Mouse (Mus musculus) heart, adult 9 months (tissue): ENCODE results near the gene Aph1b.

ENCODE experiments used
- DNase-seq, 2 experiments: peaks; one replicate each; pipeline ENCODE4 v3.0.0; 2022; ENCODE audit warnings: low spot score in 2 of 2

Aph1b gene

DNA sequence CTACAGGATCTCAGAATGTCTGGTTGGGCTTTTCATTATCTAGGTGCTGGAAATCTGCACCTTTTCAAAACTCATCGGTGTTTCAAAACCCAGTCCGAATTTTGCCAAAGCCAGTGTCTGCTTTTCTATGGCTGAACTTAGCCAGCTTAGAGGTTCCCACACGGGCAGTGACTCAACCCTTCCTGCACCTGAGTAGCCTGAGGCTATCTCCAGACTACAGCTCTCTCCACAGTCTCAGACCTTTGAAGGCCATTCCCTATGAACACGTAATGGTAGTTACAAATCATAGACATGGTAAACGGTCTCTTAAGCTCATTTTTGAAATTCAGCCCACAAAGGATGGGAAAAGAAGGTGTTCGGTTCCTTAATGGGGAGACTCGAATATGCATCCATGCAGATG lies 55.8 kb downstream of the Aph1b start:
- DNase-seq = no peak

GRCm38 (mm10) chr9:66736551-66736950 lies 58.7 kb downstream of the Aph1b start:
- DNase-seq = no peak

GRCm38 (mm10) chr9:66736016-66736415 lies 59.3 kb downstream of the Aph1b start:
- no peak for DNase-seq

DNA sequence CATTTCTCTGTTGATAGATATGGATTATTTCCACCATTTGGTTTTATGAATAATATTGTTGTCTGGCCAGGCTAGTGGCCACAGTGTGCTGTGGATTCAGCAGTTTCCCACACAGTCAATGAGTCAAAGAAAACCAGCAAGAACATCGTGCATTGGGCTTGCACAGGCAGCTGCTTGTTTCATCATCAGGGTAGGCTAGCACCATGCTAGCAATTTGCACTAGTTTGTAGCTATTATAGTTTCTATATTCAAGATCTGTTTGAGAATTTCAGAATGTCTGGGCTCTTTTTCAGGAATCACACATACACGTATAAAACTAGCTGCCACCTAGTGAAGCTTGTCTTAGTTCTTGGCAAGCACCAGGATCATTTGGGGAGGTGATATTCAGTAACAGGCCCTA lies 60.2 kb downstream of the Aph1b start:
- no peak for DNase-seq

DNA sequence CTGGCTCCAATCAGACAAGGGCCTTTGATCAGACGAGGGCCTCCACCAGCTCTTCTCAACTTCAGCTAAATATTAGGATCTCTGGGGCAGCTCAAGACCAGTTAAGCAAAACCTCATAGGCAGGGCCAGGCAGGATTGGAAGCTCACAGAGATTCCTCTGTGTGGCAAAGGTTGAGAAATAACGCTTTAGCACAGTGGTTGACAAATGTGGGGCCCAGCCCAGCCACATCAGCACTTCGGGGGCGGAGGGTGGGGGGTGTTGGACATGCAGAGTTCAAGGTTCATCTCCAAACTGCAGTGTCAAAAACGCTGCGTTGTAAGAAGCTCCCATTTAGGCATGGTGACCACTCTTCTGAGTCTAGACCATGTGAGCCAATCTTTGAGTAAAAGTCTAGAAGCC lies 60.7 kb downstream of the Aph1b start:
- no peak for DNase-seq

GRCm38 (mm10) chr9:66732791-66733691 lies 62.2 kb downstream of the Aph1b start:
- DNase-seq = peak; percentile 3 to 9

DNA sequence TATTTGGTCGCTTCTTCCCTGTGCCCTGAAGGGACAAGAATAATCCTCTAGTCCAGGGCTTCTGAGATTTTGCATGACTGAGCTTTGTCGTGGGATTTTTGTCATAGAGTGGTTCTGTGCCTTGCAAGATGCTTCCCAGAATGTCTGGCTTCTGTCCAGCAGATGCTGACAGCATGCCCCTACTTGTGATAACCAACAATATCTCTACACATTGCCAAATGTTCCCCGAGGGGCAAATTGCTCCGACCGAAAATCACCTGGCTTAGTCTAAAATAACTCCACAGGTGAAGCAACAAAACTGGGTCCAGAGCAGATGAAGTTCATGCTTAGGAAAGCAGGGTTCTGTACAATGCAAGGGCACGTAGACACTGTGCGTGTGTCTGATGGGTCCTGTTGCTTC lies 64.0 kb downstream of the Aph1b start:
- DNase-seq = no peak

DNA sequence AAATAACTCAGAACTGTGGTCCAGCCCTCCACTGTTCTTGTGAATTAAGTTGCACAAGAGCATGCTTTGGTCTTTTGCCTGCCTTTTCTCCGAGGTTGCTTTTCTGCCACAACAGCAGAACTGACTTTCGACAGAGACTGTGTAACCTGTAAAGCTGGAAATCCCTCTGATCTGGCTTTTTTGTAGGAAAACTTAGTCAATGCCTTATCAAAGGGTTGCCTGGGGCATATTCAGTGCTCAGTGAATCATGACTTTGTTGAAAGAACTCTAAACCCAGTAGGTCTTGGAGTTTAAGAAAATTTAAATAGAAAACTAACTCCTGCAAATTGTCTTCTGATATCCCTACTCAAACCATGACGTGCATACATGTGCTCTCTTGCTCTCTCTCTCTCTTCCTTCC lies 64.7 kb downstream of the Aph1b start:
- no peak for DNase-seq

- no peak for DNase-seq
Measured at GRCm38 (mm10) chr9:66727333-66727732, 68.0 kb downstream of the Aph1b start.

DNA sequence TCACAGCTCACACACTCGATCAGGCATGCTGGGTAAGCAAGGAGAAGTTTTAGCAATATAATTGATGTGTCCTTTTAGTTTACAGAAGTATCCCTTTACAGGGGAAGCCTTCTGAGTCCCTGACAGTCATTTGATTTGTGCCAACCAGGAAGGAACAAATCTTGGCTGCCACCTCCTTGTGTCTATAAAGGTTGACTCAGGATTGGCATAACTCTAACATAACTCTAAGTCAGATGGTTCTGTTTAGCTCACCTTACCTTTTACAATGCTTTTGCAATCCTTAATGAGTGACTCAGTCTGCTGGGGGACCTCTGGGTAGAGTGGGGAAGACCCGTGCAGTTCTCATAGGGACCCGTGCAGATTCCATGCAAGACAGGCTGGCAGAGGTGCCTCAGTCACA lies 69.7 kb downstream of the Aph1b start:
- DNase-seq = no peak
